Mouse (Mus musculus) neutrophil, adult 5-6 weeks (primary cell): ENCODE data around the gene Ipo9. TPM values are rescaled to one million over a fixed set of nuclear protein-coding genes. Genes with fewer than 3 reads are reported as not detected.

Experiments
- ATAC-seq: fragments of 151-379, 151-347 bp; 2 replicates; pipeline ENCODE4 v1.8.0; 2017; ENCODE audit warnings: mild to moderate bottlenecking, moderate TSS enrichment; ENCODE audit not compliant: insufficient number of reproducible peaks, poor library complexity, low FRiP score, severe bottlenecking; ENCODE audit errors: extremely low read depth
- total RNA-seq: library from RNA; stranded (forward); fragments of 200-1000 nt; gene quantifications from 2 replicates; pipeline ENCODE4 v1.2.3, GENCODE M21; 2017

The Ipo9 gene
- total RNA-seq, result 36.1 and 42.1 TPM in 2 replicates

GRCm38 (mm10) chr1:135429901-135430668 lies at the start of gene Ipo9:
Gene Ipo9, minus strand, starts transcription at chr1:135430499.
- peak; percentile 86 for ATAC-seq

GRCm38 (mm10) chr1:135475571-135475895 lies 45.2 kb upstream of the Ipo9 start:
- no peak for ATAC-seq

GRCm38 (mm10) chr1:135474861-135475570 lies 44.7 kb upstream of the Ipo9 start:
- ATAC-seq, result no peak

- no peak for ATAC-seq
These were observed 42.2 kb upstream of the Ipo9 start for GRCm38 (mm10) chr1:135472536-135472935.

- ATAC-seq, result no peak
These were observed 41.4 kb upstream of the Ipo9 start for GRCm38 (mm10) chr1:135471742-135472141.

DNA sequence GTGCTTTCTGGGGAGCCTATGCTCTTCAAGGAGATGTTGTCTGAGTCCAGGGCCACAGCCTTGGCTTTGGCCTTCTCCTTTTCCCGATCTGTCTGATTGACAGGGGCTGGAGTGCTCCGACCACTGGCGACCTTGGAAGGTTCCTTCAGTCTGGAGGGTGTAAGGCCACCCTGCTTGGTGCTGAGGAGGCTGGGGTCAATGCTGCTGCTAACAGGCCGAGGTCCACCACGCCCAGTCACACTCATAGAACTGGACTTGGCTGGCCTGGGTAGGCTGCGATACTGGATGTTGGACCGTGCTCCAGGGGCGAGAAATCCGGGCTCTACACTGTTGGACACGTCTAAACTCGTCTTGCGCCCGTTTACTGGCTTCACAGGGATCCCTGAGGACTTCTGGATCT lies 40.2 kb upstream of the Ipo9 start:
- no peak for ATAC-seq

DNA sequence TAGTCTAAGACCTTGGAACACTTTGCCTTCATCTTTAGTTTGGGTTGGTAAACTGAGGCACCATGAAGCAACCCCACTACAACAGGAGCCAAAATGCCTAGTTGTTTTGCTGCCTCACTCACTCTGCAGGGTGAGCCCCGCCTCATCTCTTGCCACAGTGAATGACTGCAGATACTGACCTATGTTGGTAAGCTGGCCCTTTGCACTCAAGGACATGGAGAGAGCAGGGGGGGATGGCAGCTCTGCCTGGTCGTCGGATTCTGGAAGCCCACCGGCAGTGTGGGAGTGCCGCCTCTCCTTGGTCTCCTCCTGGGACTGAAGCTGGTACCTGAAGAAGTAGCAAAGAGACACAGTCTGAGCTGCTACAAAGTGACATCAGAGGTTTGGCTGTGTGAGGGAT lies 37.2 kb upstream of the Ipo9 start:
- ATAC-seq, result no peak

- ATAC-seq, result no peak
These were observed 36.6 kb upstream of the Ipo9 start for GRCm38 (mm10) chr1:135466935-135467334.

- no peak for ATAC-seq
These were observed 35.4 kb upstream of the Ipo9 start for GRCm38 (mm10) chr1:135465734-135466133.

- ATAC-seq, result no peak
These were observed 32.4 kb upstream of the Ipo9 start for GRCm38 (mm10) chr1:135462736-135463135.

DNA sequence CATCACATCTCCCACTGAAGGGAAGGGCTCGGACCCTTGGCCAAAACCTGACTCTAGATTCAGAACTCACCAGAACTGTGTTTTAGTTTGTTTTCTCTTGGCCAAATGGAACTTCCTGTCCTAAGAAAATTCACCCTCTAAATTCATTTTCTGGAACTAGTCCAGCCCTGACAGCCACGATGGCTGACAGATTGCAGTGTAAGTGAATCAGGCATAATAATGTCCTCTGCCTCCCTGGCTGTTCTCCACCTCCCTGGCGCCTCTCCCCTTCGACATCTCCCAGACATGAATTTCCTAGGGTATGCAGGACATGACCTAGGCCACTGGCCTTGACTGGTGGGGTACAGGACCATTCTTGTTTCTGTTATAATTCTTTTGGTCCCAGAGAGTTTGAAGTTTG lies 32.0 kb upstream of the Ipo9 start:
- ATAC-seq, result no peak

DNA sequence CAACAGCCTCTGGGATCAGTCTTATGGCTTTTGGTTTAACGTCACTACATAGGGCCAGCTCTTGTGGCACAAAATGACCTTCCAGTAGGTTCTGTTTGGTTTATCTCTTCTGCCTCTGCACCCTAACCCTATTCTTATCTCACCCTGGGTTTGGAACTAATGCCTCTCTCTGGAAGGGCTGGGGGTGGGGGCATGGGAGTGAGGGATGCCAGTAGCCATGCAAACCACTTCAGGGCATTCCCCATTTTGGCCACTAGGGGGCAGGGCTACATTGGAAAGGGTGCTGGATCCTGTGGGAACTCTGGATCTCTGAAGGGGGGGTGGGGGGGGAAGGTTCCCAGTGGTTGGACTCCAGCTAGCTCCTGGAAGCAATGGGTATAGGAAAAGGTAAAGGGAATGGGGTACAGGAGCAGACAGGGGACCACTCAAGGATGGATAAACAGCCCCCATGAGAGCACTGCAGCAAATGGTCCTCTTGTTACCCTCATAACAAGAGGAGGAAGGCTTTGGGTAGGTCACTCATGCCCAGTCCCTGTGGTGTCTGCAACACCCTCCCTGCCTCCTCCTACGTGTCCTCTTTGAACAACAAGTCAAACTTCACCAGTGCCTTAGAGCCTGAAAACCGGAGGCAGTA lies 30.9 kb upstream of the Ipo9 start:
- no peak for ATAC-seq

DNA sequence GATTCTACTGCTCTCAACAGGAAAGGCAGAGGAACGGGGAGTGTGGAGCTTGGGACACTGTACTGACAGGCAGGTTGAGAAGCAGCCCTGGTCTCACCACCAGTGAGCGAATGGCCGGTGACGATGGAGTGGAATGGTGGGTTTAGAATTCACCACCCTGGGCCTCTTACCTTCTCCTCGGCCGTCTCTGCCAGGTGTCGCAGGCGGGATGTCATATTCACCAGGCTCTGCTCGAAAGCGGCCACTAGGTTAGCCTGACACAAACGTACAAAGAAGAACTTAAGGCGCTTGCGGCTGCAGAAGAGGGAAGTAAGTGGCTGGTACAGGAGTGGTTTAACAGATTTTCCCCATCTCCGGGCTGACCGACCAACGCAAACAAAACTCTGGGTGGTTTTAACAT lies 30.2 kb upstream of the Ipo9 start:
- ATAC-seq, result no peak

DNA sequence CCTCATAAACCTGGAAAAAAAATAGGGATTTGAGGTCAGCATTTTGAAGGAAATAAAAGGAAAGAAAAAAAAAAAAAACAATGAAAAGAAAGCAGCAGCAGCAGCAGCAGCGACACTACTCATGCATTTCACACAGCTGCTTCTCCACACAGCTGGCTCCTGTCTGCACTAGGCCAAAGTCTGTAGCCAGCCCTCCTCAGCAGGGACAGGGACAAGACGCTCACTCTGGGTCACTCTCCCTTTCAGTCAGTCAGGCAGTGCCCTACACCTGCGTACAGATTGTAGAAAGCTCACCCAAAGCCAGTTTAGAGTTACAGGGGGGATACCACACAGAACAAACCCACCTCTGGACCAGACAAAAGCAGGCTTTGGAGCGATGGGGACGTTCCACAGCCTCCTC lies 27.6 kb upstream of the Ipo9 start:
- no peak for ATAC-seq

DNA sequence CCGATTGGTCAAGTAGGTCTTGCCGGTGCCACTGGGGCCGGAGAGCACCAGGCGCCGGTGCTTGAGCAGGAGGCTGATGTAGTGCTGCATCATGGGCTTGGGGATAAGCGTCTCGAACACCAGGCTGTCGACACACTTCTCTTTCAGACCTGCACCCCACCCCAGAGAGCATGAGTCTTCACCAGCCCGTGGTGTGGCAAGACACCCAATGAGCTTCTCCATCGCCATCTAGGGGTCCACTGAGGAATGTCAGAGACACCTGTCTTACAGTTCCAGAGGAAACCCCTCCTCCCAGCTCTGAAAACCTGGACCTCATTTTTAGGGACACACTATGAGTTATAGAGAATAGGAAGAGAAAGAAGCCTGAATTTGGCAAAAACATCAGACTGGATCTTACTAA lies 22.0 kb upstream of the Ipo9 start:
- ATAC-seq, result peak; percentile 29; the same call in 1 of the 2 replicates

DNA sequence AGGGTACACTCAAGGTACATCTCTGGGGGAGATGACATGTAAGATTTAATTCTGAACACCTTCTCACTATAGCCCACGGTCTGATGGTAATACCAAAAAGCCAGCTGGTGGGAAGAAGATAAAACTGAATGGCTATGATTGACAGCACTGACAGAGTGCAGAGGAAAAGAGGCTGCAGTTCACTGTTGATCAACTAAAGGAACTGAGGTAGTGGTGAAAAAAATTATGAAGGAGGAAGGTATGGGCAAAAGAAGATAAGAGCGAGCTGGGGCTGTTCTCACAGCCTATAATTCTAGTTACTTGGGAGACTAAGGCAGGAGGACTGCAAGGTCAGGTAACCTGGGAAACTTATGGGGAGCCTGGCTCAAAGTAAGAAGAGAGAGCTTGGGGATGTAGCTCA lies 21.1 kb upstream of the Ipo9 start:
- ATAC-seq, result no peak

DNA sequence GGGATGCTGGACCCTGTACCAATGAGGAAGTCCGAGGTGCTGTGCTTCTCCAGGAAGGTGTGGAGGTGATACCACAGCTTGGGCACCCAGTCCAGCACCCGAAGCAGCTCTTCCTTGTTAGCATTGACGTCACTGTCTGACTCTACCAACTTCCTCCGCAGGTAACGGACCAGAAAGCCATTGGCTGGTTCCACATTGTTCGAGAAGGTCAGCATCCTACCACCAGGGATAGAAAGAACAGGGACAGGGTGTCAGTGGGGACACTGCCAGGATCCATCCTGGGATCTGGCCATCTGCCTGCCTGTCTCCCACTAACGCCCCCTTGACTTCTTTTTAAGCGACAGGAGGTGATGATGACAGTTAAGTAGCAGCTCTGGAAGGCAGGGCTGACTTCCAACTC lies 19.6 kb upstream of the Ipo9 start:
- no peak for ATAC-seq

- no peak for ATAC-seq
These were observed 18.6 kb upstream of the Ipo9 start for GRCm38 (mm10) chr1:135448940-135449339.

GRCm38 (mm10) chr1:135443506-135443905 lies 13.2 kb upstream of the Ipo9 start:
- ATAC-seq, result no peak

DNA sequence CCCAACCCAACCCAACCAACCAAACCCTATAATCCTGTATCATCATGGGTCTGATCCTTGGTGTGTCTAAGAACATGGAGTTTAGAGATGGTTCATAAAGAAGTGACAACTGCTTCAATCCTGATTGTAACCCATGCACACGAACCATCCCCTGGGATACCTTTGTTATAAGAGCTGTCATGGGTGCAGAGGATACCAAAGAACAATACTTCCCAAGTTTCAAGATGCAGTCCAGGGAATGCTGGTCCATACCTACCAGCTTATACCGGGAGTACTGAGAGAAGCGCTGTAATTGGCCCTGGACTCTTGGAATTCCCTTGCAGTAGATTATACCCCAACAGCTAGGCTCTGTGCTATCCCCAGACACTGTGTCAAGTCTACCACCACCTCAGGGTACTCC lies 11.6 kb upstream of the Ipo9 start:
- ATAC-seq, result no peak
